Mouse (Mus musculus) CD8-positive naive resting alpha-beta T cell, adult 57 days (primary cell): ENCODE measurements around the gene Mest. TPM values are rescaled to one million over a fixed set of nuclear protein-coding genes. Genes with fewer than 3 reads are reported as not detected.

ENCODE experiments used
- total RNA-seq: library from RNA; stranded (reverse); gene quantifications from one replicate; pipeline ENCODE4 v1.2.4, GENCODE M21; 2023

The Mest gene
- not detected for total RNA-seq

GRCm38 (mm10) chr6:30723331-30723730 is at the start of gene Mest:
Gene Mest, plus strand, starts transcription at chr6:30723547.

DNA sequence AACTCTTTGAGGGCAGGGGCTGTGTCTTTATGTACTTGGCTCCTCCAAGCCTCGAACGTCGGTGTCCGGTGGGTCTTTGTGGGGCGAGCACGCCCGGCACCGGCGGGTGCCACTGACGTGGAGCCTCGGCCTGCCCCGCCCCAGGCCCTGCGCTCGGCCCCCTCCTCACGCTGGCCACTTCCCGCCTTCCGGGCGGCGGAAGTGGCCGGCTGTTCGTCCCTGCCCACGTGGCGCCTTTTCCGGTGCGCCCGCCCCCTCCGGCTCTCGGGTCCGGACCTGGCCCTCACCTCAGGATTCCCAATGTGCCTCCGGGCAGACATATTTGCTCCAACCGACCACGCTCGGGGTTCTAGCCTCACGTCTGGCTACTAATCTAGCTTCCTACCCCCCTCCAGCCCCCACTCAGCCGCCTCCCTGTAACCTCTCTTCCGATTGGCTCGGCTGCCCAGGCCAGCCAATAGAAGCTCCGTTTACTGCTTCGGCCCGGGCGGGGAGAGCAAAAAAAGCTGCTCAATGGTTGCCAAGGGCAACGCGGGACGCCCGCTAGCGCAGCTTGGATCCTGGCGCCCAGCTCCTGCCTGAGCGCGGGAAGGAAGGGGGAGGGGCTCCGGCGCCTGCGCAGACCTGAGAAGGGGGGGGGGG is 29.9 kb upstream of the Mest start, which contains the start of gene Cep41:
Gene Cep41, minus strand, starts transcription at position 400 of the 642 bp plus-strand sequence.

Other genes starting within 250 kb of the Mest start
- 38.4 TPM for gene Tmem209, start 213.8 kb upstream of the Mest start, total RNA-seq
- 0.77 TPM for gene Ssmem1, start 213.7 kb upstream of the Mest start, total RNA-seq
- gene Cpa2, start 182.0 kb upstream of the Mest start, total RNA-seq = 1.4 TPM
- not detected for gene Cpa4, start 155.2 kb upstream of the Mest start, total RNA-seq
- not detected for gene Cpa5, start 112.5 kb upstream of the Mest start, total RNA-seq
- 7.5 TPM for gene Cpa1, start 84.3 kb upstream of the Mest start, total RNA-seq
- 8.8 TPM for gene Cep41, start 29.8 kb upstream of the Mest start, total RNA-seq
- gene Copg2, start 173.2 kb downstream of the Mest start, total RNA-seq = 20.1 TPM
- 0.61 TPM for gene Tsga13, start 192.0 kb downstream of the Mest start, total RNA-seq
- not detected for gene Klf14, start 235.5 kb downstream of the Mest start, total RNA-seq